Mouse (Mus musculus): Measurements from ENCODE around the gene Pglyrp1. TPM values are rescaled to one million over a fixed set of nuclear protein-coding genes. Genes with fewer than 3 reads are reported as not detected.
A peak's percentile ranks its signal among the peaks of the same experiment; 100 is the strongest.

Pglyrp1 gene
- total RNA-seq, 2 experiments from 2014 or later: 28.4 to 35.0 TPM

DNA sequence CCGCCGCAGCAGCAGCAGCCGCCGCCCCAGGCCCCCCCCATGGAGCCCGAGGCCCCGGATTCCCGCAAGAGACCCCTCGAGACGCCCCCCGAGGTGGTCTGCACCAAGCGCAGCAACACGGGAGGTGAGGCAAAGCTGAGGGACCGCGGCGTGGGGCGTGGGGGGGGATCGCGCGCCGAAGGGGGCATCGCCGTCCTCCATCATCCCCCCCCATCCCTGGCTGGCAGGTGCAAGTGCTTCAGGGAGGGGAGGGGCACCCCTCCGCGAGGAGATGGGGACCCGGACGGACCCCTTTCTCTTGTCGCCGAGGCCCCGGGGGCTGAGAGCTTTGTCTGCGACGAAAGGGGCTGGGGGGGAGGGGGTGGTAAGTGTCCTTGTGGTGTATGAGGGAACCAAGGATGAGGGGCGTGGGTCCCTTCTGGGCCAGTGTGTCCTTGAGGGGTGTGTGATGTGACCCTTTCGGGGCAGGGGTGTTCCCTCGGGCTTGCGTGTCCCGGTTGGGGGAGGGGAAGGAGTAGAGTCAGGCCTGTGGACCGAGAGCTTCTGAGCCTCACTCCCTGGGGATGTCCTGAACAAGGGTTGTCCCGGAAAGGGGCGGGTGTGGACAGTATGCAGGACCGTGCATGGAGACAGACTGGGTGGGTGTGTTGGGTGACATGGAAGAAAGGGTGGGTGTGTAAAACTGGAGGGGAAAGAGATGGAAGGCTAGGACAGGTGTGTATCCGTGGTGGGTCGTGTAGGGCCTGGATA, 55.1 kb downstream of the Pglyrp1 start:
- peak in 1 of 2 experiments; percentile 59 for DNase-seq (ENCODE audit: low spot score in 2 of 2)

DNA sequence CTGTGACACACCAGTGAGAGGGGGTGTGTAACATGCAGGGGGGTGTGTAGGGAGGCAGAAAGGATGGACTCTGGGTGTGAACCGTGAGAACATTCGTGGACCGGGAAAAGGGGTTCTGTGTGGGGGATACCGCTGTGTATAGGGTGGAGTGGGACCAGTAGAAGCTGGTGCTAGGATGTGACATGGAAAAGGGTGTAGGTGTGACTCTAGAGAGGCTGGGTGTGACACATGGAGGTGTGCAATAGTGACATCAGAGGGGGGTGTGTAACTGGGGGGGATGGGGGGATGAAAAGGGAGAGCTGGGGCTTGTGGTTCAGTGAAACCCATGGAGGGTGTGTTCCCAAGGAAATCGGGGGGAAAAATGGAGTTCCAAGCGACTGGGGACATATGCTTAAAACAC, 55.8 kb downstream of the Pglyrp1 start:
- DNase-seq (ENCODE audit: low spot score in 2 of 2): no peak

DNA sequence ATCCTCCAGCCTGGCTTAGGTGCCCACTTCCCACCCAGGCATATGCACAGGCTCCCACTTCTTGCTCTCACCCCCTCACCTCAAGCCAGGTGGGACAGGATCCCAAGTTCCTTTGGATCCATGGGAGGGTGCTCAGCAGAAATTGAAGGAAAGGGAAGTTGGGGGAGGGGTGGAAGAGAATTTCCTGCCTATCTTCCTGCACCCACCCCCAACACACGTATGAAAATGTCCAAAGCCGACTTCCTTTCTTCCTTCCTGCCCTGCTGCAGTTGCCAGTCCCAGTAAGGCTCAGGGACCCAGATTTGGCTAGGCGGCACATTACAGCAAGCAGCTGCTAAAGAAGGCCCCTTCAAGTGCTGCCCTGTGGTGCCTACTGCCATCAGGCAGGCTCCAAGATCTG, 56.6 kb downstream of the Pglyrp1 start:
- DNase-seq (ENCODE audit: low spot score in 2 of 2): no peak

Other genes with a start within 250 kb of the Pglyrp1 start
- not detected for gene Psg21, start 214.6 kb upstream of the Pglyrp1 start, total RNA-seq (2021)
- gene Psg20, start 185.1 kb upstream of the Pglyrp1 start, total RNA-seq (2021): not detected
- not detected for gene Psg22, start 153.2 kb upstream of the Pglyrp1 start, total RNA-seq (2021)
- gene Psg19, start 72.8 kb upstream of the Pglyrp1 start, total RNA-seq (2021): not detected
- gene Psg17, start 49.7 kb upstream of the Pglyrp1 start, total RNA-seq (2021): not detected
- 1 to 10 TPM; 1.7 to 2.0 TPM for gene Mill2, start 31.4 kb upstream of the Pglyrp1 start, total RNA-seq (2021)
- 10 to 100 TPM; 11.0 to 12.8 TPM for gene Ccdc61, start 39.1 kb downstream of the Pglyrp1 start, total RNA-seq (2021)
- gene Nova2, start 54.6 kb downstream of the Pglyrp1 start, total RNA-seq (2021): 100 to 1,000 TPM in 1 of 2 experiments, 10 to 100 TPM in 1; 93.5 to 101 TPM
- gene Nanos2, start 116.1 kb downstream of the Pglyrp1 start, total RNA-seq (2021): 1 to 10 TPM in 1 of 2 experiments, under 1 TPM in 1; 0.48 to 1.3 TPM
- 10 to 100 TPM; 35.6 to 40.5 TPM for gene Mypop, start 119.9 kb downstream of the Pglyrp1 start, total RNA-seq (2021)
- gene Irf2bp1, start 132.7 kb downstream of the Pglyrp1 start, total RNA-seq (2021): 10 to 100 TPM; 43.7 to 44.5 TPM
- not detected for gene Foxa3, start 152.2 kb downstream of the Pglyrp1 start, total RNA-seq (2021)
- gene Sympk, start 153.0 kb downstream of the Pglyrp1 start, total RNA-seq (2021): 100 to 1,000 TPM; 103 to 105 TPM
- under 1 TPM in 1 of 2 experiments, not detected in 1; 0.21 TPM for gene Rsph6a, start 183.4 kb downstream of the Pglyrp1 start, total RNA-seq (2021)
- gene Dmwd, start 204.9 kb downstream of the Pglyrp1 start, total RNA-seq (2021): 100 to 1,000 TPM; 141 to 147 TPM
- 10 to 100 TPM; 33.0 to 42.3 TPM for gene Dmpk, start 212.5 kb downstream of the Pglyrp1 start, total RNA-seq (2021)
- 1 to 10 TPM; 2.1 to 2.7 TPM for gene Six5, start 223.3 kb downstream of the Pglyrp1 start, total RNA-seq (2021)
- under 1 TPM; 0.72 to 0.78 TPM for gene Gm4969, start 247.0 kb downstream of the Pglyrp1 start, total RNA-seq (2021)
- 10 to 100 TPM; 11.0 to 14.0 TPM for gene Fbxo46, start 248.5 kb downstream of the Pglyrp1 start, total RNA-seq (2021)

All from layer of hippocampus, postnatal 14 days (tissue).